Mouse (Mus musculus) CH12.LX (cell line): ENCODE measurements at regions not wholly inside any gene's neighbourhood (a gene's known extent, or its start where the extent isn't known, plus 50 kb on each side); places are given as distances from the start of the nearest gene placed in this dataset.

Experiments used
- DNase-seq: peaks from one replicate; pipeline ENCODE4 v3.0.0-alpha.2; 2013; ENCODE audit errors: extremely low read depth
- H3K27ac ChIP-seq: 2 replicates; pipeline ENCODE4 v1.5.1; 2012; ENCODE audit warnings: low read depth, mild to moderate bottlenecking, control low read depth, moderate library complexity; ENCODE audit not compliant: insufficient read depth
- H3K27me3 ChIP-seq: replicated peaks from 2 replicates; pipeline ENCODE3; 2012; ENCODE audit warnings: inconsistent platforms
- H3K36me3 ChIP-seq, 2 experiments: replicated peaks in 1 of 2; 2 replicates each; pipeline versions ENCODE3 to v1.6.1; 2012; ENCODE audit warnings: inconsistent platforms in 1 of 2, low read length in 1 of 2, mild to moderate bottlenecking in 1 of 2, mixed read lengths in 1 of 2, moderate library complexity in 1 of 2; ENCODE audit not compliant: control insufficient read depth in 1 of 2, insufficient read depth in 1 of 2
- H3K4me1 ChIP-seq, 2 experiments: 2 replicates each; pipeline ENCODE4 v1.6.1; 2012; ENCODE audit warnings: inconsistent platforms in 1 of 2, moderate library complexity in 1 of 2; ENCODE audit not compliant: insufficient read depth in 2 of 2, control insufficient read depth in 1 of 2
- H3K4me2 ChIP-seq: 2 replicates; pipeline ENCODE4 v1.6.1; 2012; ENCODE audit warnings: low read depth, mild to moderate bottlenecking, control low read depth; ENCODE audit not compliant: poor library complexity, insufficient read depth, severe bottlenecking
- H3K4me3 ChIP-seq, 3 experiments: fragments of 150-350 bp in 1 of 3; sonication (generic) in 1 of 3; replicated peaks in 1 of 3; 2 replicates each; pipeline versions ENCODE3 to v1.5.1; 2011 to 2012; ENCODE audit warnings: low read depth in 2 of 3, low read length in 2 of 3, mild to moderate bottlenecking in 2 of 3, moderate library complexity in 2 of 3, control low read depth in 1 of 3, improper control_type of control experiment in 1 of 3, inconsistent platforms in 1 of 3, mixed read lengths in 1 of 3; ENCODE audit not compliant: poor library complexity in 1 of 3
- H3K79me2 ChIP-seq: replicated peaks from 2 replicates; pipeline ENCODE4 v1.6.1; 2012; ENCODE audit warnings: mild to moderate bottlenecking, moderate library complexity; ENCODE audit not compliant: control insufficient read depth, poor library complexity, insufficient read depth, severe bottlenecking; ENCODE audit errors: extremely low read depth
- H3K9ac ChIP-seq: 2 replicates; pipeline ENCODE4 v1.6.1; 2012; ENCODE audit warnings: low read depth, mild to moderate bottlenecking, control low read depth, moderate library complexity; ENCODE audit not compliant: insufficient read depth
- H3K9me3 ChIP-seq: replicated peaks from 2 replicates; pipeline ENCODE3; 2012; ENCODE audit warnings: low read length, inconsistent platforms, mixed read lengths
- BHLHE40 ChIP-seq: IDR thresholded peaks from 2 replicates; pipeline ENCODE4 v1.6.1; 2011; ENCODE audit warnings: mild to moderate bottlenecking, low read depth, low read length, improper control_type of control experiment
- CHD2 ChIP-seq: IDR thresholded peaks from 2 replicates; pipeline ENCODE4 v1.6.1; 2011; ENCODE audit warnings: low read length, improper control_type of control experiment
- EP300 ChIP-seq: IDR thresholded peaks from 2 replicates; pipeline ENCODE4 v1.6.1; 2011; ENCODE audit warnings: low read length, improper control_type of control experiment
- ETS1 ChIP-seq: conservative IDR thresholded peaks from 2 replicates; pipeline ENCODE4 v1.6.1; 2012; ENCODE audit warnings: low read depth, mild to moderate bottlenecking, inconsistent platforms, low read length, improper control_type of control experiment, moderate library complexity
- GABPA ChIP-seq: IDR thresholded peaks from 2 replicates; pipeline ENCODE4 v1.6.1; 2012; ENCODE audit warnings: low read depth, low read length, improper control_type of control experiment, inconsistent platforms; ENCODE audit not compliant: insufficient replicate concordance
- HCFC1 ChIP-seq: IDR thresholded peaks from 2 replicates; pipeline ENCODE4 v1.6.1; 2012; ENCODE audit warnings: low read depth, mild to moderate bottlenecking, inconsistent platforms, low read length, improper control_type of control experiment
- JUN ChIP-seq: IDR thresholded peaks from 2 replicates; pipeline ENCODE4 v1.6.1; 2011; ENCODE audit warnings: low read depth, mild to moderate bottlenecking, low read length, improper control_type of control experiment, moderate library complexity; ENCODE audit not compliant: insufficient read depth
- KAT2A ChIP-seq: IDR thresholded peaks from 2 replicates; pipeline ENCODE4 v1.6.1; 2012; ENCODE audit warnings: low read length, improper control_type of control experiment, inconsistent platforms; ENCODE audit not compliant: insufficient replicate concordance
- MAFK ChIP-seq: IDR thresholded peaks from 2 replicates; pipeline ENCODE4 v1.6.1; 2011; ENCODE audit warnings: low read length, improper control_type of control experiment; ENCODE audit not compliant: insufficient replicate concordance
- MAZ ChIP-seq: IDR thresholded peaks from 2 replicates; pipeline ENCODE4 v1.6.1; 2012; ENCODE audit warnings: low read depth, mild to moderate bottlenecking, inconsistent platforms, low read length, improper control_type of control experiment, moderate library complexity
- MEF2A ChIP-seq: IDR thresholded peaks from 2 replicates; pipeline ENCODE4 v1.6.1; 2014; ENCODE audit warnings: low read depth, mild to moderate bottlenecking, inconsistent platforms, low read length, improper control_type of control experiment, borderline replicate concordance
- MXI1 ChIP-seq: IDR thresholded peaks from 2 replicates; pipeline ENCODE4 v1.6.1; 2011; ENCODE audit warnings: mild to moderate bottlenecking, low read depth, low read length, improper control_type of control experiment
- MYC ChIP-seq: IDR thresholded peaks from 2 replicates; pipeline ENCODE4 v1.6.1; 2011; ENCODE audit warnings: low read depth, mild to moderate bottlenecking, improper control_type of control experiment, low read length
- POLR2AphosphoS2 ChIP-seq: IDR thresholded peaks from 2 replicates; pipeline ENCODE4 v1.6.1; 2011; ENCODE audit warnings: low read depth, low read length, improper control_type of control experiment
- RAD21 ChIP-seq: IDR thresholded peaks from 2 replicates; pipeline ENCODE4 v1.6.1; 2011; ENCODE audit warnings: low read depth, mild to moderate bottlenecking, low read length, improper control_type of control experiment, moderate library complexity
- SIN3A ChIP-seq: IDR thresholded peaks from 2 replicates; pipeline ENCODE4 v1.6.1; 2012; ENCODE audit warnings: low read length, improper control_type of control experiment, inconsistent platforms
- SMC3 ChIP-seq: IDR thresholded peaks from 2 replicates; pipeline ENCODE4 v1.6.1; 2011; ENCODE audit warnings: low read depth, low read length, improper control_type of control experiment
- TBP ChIP-seq: conservative IDR thresholded peaks from 2 replicates; pipeline ENCODE4 v1.6.1; 2011; ENCODE audit warnings: low read depth, low read length, improper control_type of control experiment
- UBTF ChIP-seq: IDR thresholded peaks from 2 replicates; pipeline ENCODE4 v1.6.1; 2012; ENCODE audit warnings: low read depth, mild to moderate bottlenecking, inconsistent platforms, low read length, improper control_type of control experiment, moderate library complexity
- USF1 ChIP-seq: IDR thresholded peaks from 2 replicates; pipeline ENCODE4 v1.6.1; 2014; ENCODE audit warnings: low read depth, mild to moderate bottlenecking, inconsistent platforms, low read length, improper control_type of control experiment
- USF2 ChIP-seq: conservative IDR thresholded peaks from 2 replicates; pipeline ENCODE4 v1.6.1; 2011; ENCODE audit warnings: low read depth, low read length, improper control_type of control experiment
- ZC3H11A ChIP-seq: IDR thresholded peaks from 2 replicates; pipeline ENCODE4 v1.6.1; 2012; ENCODE audit warnings: low read depth, mild to moderate bottlenecking, inconsistent platforms, low read length, improper control_type of control experiment
- ZKSCAN1 ChIP-seq: IDR thresholded peaks from 2 replicates; pipeline ENCODE4 v1.6.1; 2012; ENCODE audit warnings: low read depth, inconsistent platforms, low read length, improper control_type of control experiment, borderline replicate concordance
- ZNF384 ChIP-seq: IDR thresholded peaks from 2 replicates; pipeline ENCODE4 v1.6.1; 2012; ENCODE audit warnings: low read depth, low read length, improper control_type of control experiment, inconsistent platforms
- dilution Hi-C: fragments of 300-500 bp; cut with MboI; formaldehyde crosslinking; loops from 2 replicates; pipeline ENCODE4 v1.14.3; 2020; ENCODE audit warnings: low sequenced_read_pairs; ENCODE audit not compliant: extremely low pct_unique_long_range_greater_than_20kb, extremely low pct_ligation_motif_present
- in situ Hi-C: fragments of 300-500 bp; cut with MboI; formaldehyde crosslinking; loops from 3 replicates; pipeline ENCODE4 v1.14.3; 2019; ENCODE audit warnings: low sequenced_read_pairs, low pct_ligation_motif_present, low pct_unique_long_range_greater_than_20kb, mixed read lengths

GRCm38 (mm10) chr13:111860931-111861330 lies 52.1 kb upstream of the Map3k1 start:
- Histone ChIP-seq H3K27ac (no peak overlapping the region), H3K4me3 (no peak overlapping the region), H3K4me2 (no peak overlapping the region), H3K27me3 (no peaks in the 10 kb centered on the region)
- in situ Hi-C loops, result no loop called here
- no peak for TF ChIP-seq MXI1
- TF ChIP-seq JUN, result no peak
- TF ChIP-seq ZC3H11A, result no peak
- TF ChIP-seq MEF2A, result no peak
- no peak for TF ChIP-seq SMC3
- TF ChIP-seq RAD21, result no peak
- TF ChIP-seq MYC, result no peak
- no peak for TF ChIP-seq ZNF384
- no peak for TF ChIP-seq MAZ
- TF ChIP-seq GABPA, result no peak
- no peak for TF ChIP-seq SIN3A
- TF ChIP-seq BHLHE40, result no peak
- TF ChIP-seq POLR2AphosphoS2, result no peak
- TF ChIP-seq MAFK, result no peak
- TF ChIP-seq UBTF, result no peak
- no peak for TF ChIP-seq EP300
- TF ChIP-seq, all 38 proteins: peak for 0
- dilution Hi-C loops, result no loop called here
- DNase-seq, result no peak
- Histone ChIP-seq H3K9me3 (peaks cover 13% of the 10 kb centered on the region), H3K4me1 (no peaks in the 10 kb centered on the region), H3K9ac (no peak overlapping the region), H3K79me2 (no peaks in the 10 kb centered on the region), H3K36me3 (no peaks in the 10 kb centered on the region)

- H3K27ac ChIP-seq, result no peak overlapping the region
- H3K27me3 ChIP-seq, result no peaks in the 10 kb centered on the region
Measured at GRCm38 (mm10) chr13:111862316-111862715, 53.5 kb upstream of the Map3k1 start.

More at GRCm38 (mm10) chr13:111862316-111862715, 53.5 kb upstream of the Map3k1 start:
- Histone ChIP-seq H3K9ac (no peak overlapping the region), H3K4me3 (no peak overlapping the region), H3K4me1 (peaks cover 2% of the 10 kb centered on the region in 2 experiments; a peak in 2 of 4 replicates), H3K9me3 (peaks cover 17% of the 10 kb centered on the region), H3K4me2 (no peak overlapping the region), H3K79me2 (no peaks in the 10 kb centered on the region), H3K36me3 (no peaks in the 10 kb centered on the region)
- in situ Hi-C loops, result no loop called here
- TF ChIP-seq POLR2AphosphoS2 (no peak), USF1 (no peak), KAT2A (no peak), SIN3A (no peak), BHLHE40 (no peak), CHD2 (no peak), ZKSCAN1 (no peak), ZC3H11A (no peak), MXI1 (no peak), MYC (no peak), TBP (no peak), ZNF384 (no peak), ETS1 (no peak), EP300 (no peak), MAZ (no peak), HCFC1 (no peak), USF2 (no peak), SMC3 (no peak)
- DNase-seq, result no peak
- dilution Hi-C loops, result no loop called here
